Mouse (Mus musculus): ENCODE measurements around the gene Gm20388.

Gm20388 gene

DNA sequence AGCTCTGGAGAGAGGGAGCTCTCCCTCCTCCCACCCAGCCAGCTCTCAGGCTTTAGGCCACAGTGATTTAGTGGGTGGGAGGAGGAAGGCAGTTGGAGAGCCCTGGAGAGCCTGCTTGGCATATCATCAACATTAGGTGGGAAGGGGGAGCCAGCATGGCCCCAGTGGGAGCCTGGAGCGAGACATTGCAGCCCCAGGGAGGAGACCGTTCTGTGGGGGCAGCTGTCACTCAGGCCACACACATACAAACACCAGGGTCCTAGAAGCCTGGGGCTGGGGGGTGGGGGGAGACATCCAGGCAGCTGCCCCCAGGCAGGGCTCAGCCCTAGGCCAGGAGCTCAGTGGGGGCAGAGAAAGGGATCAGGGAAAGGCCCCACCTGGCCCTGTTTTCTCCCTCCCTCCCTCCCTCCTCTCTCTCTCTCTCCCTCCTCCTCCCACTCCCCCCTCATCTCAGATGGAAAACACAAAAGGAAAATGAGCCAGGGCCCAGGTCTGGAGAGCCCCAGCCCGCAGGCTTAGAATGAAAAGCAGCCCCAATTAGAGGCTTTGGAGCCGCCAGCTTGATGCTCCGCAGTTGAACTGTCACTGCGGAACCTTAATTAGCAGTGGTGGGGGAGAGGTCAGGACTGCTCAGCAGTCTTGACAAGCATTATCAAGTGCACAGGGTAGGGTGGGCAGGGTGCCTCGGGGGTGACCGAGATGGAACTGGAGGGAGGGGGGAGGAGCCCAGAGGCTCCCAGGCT is 514.7 kb downstream of the Gm20388 start:
- no peak for DNase-seq

DNA sequence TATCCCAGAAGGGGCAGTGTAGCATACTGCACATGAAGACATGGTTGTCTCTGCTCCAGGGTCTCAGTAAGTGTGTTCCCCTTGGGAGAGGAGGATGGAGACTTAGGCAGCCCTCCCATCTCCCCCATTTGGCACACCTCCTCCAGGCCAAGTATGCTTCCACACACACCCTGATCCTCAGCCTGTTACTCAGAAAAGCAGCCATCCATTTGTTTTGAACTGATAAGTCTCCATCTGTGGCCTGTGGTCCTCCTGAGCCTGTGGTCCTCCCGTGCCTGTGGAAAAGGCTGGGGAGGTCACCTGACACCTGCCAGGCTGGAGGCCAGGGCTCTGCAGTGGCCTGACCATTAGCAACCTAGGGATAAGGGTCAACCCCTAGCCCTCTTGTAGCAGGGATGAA is 515.5 kb downstream of the Gm20388 start:
- no peak for DNase-seq

DNA sequence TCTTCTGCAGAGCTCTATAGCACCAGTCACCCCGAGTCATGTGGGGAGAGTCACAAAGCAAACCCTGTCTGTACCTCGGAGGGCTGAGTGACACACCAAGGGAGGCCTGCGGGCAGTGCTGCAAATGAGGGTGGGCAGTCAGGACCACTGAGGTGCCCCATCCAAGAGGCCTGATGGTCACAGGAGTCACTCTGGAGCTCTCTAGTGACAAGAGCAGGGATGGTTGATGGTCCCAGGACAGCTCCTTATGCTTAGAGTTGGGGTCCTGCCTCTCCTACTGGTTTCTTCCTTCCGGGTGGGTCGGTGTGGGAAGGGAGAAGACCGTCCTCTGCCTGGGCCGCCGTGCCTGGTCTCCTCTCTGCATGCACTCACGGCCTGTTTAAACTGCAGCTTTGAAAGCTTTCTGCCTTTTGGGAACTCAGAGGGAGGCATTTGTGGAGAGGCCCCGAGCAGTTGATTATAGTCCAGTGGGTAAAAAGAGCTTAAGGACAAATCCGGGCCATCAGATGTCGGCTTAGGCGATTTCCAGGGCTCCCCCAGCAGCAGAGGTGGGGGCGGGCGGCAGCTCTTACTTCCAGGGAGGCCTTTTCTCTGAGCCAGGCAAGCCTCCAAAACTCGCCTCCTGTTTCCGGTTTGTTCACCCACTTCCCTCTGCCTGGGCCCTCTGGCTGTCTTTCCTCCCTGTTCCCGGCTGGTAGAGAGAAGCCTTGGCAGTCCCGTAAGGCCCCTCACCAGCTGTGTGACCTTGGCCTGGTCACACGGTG is 516.2 kb downstream of the Gm20388 start:
- DNase-seq: peak; percentile 70 to 77

DNA sequence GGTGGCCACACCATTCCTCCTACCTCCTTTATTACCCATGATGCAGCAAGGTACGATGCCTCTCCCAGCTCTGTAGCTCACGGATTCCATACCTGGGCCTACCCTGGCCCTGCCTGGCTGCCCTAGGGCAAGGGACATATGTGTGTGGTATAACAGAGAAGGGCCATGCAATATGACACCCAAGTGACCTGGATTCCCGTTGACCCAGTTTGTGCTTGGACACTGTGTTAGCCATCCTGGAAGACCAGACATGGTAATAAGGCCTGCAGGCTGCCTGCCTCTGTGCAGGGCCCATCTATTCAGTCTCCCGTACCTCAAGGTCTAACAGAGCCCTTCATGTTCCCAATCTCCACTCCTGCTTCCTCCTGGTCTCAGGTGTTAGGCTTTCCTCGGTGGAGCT is 517.9 kb downstream of the Gm20388 start:
- DNase-seq: no peak

DNA sequence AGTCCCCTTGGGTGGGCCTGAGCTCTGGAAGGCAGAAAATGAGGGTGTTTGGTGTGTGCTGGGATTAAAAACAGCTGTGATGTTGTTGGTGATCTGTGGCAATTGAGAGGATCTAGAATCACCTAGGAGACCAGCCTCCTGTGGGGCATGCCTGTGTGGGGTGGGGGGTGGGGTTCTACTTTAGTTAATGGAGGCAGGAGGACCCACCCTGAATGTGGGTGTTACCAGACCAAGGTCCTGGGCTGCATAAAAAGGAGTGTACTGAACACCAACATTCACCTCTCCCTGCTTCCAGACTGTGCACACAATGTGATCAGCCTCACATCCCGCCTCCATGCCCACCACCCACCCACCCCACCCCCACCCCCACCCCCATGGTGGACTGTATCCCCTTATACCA is 518.5 kb downstream of the Gm20388 start:
- no peak for DNase-seq

DNA sequence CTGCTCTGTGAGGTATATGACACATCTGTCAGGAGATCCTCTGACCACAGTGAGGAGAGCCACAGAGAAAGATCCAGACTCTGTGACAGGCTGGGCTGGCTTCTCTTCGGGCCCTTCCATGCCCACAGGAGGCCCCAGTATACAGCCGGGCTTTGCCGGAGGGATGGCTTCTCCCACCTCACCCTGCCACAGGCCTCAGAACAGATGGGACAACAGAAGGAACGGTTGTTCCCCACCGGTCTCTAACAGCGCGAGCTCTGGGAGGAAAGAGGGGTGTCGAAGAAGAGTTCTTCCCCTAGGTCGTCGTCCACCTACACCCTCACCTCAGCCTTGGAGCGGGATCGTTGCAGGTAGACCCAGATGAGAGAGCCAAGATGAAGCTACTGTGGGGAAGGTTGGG is 520.4 kb downstream of the Gm20388 start:
- DNase-seq: peak; percentile 69 to 71

DNA sequence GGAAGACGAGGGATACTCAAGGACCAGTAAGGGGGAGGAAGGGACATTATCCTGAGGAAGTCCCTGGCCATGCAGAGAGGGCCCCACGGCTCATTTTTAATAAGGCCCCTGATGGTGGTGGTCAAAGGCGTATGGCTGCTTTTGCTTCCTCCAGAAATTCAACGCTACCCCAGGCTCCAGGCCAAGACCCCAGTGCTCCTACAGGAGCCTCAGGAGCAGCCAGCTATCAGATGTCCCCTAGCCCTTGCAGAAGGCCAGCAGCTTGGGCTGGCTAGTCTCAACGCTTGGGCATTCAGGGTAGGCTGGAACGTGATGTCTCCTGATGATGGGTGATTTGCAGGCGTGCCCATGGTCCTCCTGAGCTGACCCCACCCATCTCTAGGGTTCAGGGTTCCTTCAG is 521.8 kb downstream of the Gm20388 start:
- DNase-seq: no peak

DNA sequence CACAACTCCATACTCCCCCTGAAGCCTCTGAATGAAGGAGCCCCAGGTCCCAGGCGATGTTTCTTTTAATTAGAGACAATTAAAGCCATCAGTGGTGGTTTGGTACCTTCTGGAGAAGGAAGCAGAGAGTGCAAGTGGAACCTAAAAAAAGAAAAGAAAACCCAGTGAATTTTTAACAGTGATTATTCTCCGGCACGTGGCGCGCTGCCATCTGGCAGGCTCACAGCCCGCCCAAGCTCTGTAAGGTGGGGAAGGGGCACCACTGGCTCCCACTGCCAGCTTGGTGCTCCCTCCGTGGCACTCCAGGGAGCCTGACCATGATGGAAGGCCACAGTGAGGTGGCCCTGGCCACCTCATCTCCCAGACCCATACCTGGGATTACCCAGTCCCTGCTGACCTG is 522.5 kb downstream of the Gm20388 start:
- no peak for DNase-seq

DNA sequence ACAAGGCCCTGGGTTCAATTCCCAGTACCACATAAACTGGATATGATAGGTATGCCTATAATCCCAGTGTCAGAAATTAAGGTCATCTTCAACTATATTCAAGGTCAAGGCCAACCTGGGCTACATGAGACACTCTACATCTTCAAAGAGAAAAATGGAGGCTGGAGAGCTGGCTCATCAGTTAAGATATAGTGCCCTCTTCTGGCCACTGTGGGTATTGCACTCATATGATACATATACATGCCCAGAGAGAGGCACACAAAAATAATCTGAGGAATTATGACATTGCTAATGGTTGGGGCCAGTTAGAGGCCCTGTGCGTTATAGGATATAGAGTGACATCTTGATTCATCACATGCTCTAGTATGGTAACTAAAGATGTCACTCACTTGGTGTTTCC is 523.1 kb downstream of the Gm20388 start:
- DNase-seq: no peak

DNA sequence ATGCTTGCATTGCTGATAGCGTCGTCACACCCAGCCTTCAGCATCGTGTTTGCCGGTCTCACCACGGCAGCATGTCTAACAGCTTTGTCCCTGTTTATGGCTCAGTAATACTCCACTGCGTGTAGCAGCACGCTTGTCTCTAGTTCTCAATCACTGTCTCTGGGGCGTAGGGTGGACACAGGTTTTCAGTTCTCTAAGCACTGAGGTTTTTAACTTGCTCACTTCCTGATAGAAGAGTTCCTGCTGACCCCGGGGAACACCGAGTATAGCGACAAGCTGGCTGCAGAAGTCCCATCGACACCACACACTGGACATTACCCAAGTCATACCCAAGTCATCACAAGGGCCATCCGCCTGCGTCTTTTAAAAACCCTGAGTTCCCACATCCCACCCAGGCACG is 525.1 kb downstream of the Gm20388 start:
- DNase-seq: no peak

DNA sequence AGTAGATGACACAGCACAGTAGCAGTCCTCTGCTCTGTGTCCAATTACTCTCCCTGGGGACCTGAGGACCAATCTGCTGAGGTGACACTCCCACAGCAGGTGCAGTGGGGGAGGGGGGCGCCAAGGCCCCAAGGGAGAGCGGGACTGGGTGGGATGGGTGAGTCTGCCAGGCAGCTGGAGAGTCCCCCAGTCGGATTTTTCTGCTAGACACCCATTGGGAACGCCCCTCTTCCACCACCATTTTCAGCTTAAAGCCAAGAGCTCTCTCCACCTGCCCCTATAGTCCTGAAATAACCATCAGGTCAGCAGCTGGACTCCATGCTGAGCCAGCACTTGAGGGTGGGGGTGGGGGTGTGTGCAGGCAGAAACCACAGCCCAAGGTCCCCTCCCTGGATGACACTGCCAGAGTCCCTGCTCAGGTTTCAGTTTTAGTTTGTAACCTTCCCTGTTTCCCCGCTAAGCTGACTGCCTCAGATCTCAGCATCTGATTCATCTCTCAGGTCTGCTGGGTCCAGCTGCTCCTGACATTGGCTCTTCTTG is 525.9 kb downstream of the Gm20388 start:
- no peak for DNase-seq

DNA sequence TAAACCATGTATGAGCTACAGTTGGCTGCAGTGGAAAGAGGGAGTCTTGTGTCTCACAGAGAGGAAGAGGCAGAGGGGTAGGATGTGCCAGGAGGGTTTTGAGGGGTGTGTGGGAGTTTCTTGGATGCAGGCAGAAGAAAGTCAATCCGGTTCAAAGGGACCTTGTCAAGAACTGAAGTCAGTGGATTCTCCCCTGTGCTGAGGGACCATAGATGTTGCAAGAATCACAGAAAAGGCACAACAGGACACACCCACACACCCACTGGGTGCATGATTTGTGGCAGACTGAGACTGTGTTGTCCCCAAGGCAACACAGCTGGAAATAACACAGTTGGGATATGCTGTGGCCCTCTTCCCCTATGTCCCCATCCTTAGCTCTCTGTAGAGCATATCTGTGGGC is 526.6 kb downstream of the Gm20388 start:
- DNase-seq: no peak

DNA sequence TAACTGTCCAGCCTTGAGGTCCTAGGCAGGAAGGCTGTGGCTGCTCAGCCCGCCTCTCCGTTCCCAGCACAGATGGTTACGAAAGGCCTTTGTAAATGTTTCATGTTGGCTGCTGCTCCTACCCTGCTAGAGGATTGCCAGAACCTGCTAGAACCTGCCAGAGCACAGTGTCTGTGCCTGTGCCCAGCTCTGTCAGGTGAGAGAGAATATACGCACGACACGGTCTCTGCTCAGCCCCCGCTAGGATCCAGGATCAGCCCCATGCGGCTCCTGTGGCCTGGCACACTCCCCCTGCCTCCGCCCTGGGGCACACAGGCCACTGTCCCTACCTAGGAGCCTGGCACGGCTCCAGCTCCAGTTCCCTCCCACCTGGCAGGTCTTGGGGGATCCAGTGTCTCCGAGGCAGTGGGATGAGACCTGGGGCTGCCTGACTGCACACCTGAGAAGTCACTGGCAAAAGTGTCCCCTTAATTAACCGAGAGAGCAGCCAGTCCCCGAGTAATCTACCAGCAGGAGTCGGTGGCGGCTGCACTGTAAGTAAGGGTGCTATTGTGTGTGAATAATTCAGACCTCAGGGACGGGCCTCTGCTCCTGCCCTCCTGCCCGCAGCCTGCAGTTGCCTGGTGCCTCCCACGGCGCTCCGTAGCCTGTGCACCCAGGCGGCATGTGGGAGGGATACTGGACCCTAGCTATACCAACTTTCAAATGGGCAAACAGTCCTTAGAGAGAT is 527.2 kb downstream of the Gm20388 start:
- peak; percentile 83 to 84 for DNase-seq

DNA sequence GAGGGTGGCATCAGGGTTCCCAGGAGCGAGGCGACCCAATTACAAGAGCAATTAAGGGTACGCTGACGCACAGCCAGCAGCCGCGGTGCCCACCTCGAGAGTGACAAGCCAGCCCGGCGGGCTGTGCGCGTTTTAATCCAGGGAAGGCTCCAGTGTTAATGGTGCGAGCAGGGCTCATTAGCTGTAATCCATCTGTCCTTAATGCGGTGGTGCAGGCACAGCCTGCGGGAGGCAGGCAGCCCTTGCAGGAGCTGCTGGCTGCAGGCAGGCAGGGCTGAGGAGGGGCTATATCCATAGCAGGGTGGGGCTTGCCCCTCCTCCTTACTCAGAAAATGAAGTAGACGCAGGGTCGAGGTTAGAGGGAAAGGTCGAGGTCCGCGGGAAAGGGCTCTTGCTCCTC is 528.7 kb downstream of the Gm20388 start:
- peak; percentile 46 to 59 for DNase-seq

DNA sequence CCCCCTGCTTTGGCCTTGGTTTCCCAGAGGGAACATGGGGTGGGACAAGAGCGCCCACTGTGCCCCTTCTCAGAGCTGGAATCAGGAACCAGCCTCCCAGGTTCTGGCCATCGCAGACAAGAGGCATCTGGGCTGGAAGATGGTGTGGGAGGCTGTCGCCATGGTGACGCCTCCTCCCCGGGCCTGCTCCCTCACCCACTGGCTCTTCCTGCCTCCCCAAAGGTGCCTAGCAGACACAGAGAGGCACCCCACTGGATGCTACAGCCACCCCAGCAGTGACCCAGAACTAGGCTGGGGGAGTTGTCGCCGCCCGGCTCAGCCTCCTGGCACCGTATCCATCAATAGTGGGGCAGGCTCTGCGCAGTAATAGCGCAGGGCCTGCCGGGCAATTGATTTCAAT is 530.1 kb downstream of the Gm20388 start:
- no peak for DNase-seq

DNA sequence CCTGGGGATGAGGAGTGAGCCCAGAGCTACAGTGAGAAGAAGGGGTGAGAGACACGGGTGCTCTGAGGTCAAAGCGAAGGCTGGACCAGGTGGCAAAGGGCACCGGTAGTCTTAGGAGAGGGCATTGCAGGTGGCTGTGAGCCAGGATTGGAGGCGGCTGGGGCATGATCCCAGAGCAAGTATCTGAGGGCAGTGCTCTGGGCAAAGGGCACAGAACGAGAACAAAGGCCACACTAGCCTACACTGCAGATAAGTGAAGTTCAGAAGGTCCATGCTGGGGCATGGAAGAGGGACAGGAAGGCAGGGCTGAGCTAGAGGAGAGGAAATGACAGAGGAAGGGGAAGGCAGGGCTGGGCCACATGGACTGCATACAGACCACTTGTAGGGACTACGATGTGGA is 531.0 kb downstream of the Gm20388 start:
- no peak for DNase-seq

DNA sequence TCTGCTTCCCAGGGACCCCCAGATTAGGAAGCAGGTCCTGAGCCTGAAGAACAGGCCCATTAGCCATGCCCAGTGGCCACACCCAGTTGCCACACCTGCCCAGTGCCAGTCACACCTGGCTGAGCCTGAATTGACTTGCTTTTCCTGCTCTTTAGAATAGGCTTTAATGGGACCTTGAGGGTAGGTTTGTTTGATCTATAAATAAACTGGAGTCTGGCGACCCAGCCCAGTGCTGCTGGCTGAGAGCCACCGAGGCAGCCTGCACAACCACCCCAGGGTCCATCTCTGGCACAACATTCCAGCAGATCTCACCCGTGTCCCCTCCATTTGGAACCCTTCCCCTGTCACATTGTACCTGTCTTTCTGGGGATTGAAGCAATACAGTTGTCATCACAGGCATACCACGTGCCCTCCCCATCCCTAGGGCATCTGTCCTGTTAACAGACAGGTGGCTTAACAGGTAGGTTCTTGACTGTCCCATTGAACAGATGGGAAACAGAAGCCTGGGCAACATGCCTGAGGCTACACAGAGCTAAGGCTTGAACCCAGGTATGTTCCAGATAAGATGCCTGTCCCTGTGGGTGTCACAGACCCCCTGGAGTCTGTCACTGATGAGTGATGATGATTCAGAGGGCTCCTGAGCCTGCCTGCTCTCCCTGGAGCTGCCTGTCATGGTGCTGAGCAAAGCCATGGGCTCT is 531.8 kb downstream of the Gm20388 start:
- peak in 1 of 2 experiments; percentile 53 for DNase-seq

DNA sequence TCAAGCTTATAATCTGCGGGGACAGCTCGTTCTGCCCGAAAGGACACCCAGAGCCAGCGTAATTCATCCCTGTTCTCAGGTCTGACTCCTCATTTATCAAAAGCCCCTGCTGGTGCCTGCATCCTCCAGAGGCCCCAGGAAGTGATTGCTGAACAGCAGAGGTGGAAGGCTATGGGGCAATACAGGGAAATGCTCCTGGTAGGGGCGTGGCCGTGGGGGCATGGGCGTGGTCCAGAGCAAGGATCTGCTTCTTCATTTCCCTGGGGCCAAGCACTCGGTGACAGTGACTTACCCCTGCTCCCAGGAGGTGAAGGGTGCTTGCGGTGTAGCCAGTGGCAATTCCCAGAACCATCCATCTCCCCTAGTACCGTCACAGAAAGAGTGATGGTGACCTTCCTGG is 534.6 kb downstream of the Gm20388 start:
- no peak for DNase-seq

DNA sequence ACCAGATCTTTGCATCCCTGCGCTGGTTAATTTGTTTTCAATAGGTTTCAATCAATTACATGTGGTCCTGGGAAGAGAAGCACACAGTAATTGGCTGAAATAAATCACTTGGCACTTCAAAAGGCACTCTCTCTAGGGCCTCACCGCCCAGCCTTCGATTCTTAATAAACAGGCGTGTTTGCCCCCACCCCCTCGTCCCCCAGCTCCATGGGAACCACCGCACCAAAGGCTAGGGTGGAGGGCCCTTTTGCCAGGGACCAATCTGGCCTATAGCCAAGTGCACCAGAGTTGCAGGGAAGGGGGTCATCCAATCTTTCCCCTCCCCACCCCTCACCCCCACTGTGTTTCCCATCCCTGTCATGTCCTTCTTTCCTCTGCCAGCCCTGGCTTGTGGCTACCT is 537.5 kb downstream of the Gm20388 start:
- no peak for DNase-seq

DNA sequence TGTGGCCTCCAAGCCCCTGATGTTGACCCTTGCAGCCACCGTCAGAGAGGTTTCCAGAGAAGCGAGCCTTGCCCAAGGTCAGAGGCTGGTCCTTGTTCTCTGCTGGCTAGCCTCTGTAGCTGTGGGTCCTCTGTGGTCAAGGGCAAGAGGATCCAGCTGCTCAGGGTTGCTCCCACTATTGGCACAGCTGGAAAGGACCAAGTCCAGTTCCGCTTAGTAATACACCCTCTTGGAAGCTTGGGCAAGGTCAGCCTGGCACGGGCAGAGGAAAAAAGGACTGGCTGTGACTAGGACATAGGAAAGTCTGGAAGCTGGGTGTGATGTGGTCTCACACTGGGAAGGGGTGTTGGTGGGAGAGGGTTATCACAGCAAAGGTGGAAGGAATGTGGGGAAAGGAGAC is 538.5 kb downstream of the Gm20388 start:
- no peak for DNase-seq

DNA sequence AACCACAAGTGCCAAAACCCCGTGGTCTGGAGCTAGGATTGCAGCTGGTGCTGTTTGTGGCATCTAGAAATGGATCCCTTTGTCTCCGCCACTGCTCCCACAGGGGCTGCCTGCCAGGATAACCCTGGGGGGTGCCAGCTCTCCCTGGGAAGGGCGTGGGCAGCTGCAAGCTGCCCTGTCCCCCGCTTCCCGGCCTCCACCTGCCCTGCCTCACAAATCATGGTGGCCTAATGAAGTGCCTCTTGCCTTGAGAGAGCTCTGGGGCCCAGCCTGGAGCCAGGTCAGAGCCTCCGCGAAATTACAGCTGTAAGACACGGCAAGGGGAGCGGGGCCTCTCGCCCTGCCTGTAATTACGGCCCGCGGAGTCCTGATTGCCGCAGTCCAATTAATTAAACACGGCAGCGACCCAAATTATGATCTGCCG is 539.0 kb downstream of the Gm20388 start:
- peak; percentile 50 to 51 for DNase-seq

DNA sequence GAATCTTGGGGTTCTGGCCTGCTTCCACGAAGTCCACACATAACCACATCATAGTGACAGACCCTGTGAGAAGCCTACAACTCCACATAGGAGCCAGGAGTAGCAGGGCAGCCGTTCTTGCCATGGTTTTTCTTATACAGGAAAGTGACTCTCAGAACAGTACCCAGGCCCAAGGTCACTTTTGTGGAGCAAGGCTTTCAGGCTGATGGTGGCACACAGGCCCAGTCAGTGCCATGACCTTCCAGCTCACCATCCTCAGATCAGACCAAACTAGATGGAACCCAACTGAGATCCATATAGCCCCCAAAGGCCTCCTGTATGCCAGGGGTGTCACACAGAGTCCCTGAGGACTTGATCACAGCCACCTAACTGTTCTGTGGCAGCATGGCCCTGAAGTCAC is 541.5 kb downstream of the Gm20388 start:
- DNase-seq: no peak

DNA sequence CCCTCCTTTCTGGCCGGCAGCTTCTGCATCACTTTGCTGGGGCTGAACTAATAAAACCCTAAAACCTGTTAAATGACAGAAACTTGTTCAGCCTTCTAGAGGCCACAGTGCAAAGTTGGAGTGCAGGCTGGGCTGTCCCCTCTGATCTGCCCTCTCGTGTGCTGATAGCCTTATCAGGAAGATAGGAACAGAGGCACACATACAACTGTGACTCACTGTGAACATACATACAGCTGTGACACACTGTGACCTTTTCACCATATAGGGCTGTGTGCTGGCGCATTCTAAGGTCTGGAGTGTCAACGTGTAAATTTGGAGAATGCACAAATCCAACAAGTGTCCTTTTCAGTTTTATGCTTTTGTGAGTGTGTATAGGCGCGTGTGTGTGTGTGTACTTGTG is 543.8 kb downstream of the Gm20388 start:
- DNase-seq: no peak
